In genomic region chr5:23432708-23433645, GRCm38 (mm10) we compare ENCODE assay signal across 8 mouse cellular contexts. TPM values are rescaled to one million over a fixed set of nuclear protein-coding genes. Genes with fewer than 3 reads are reported as not detected.
DNase-seq lines count a peak whose midpoint lies in the region; ATAC-seq lines count a peak whose summit lies in the region.

No protein-coding gene starts in this region.

- peaks cover 23% of the 10 kb centered on the region for H3K4me1 ChIP-seq in hindbrain, embryonic 12.5 days

- ATAC-seq in hindbrain, embryonic 12.5 days (ENCODE audit: low FRiP score) = peak; percentile 94

- peak overlapping the region; percentile 79 for H3K4me2 ChIP-seq in hindbrain, embryonic 12.5 days (replicated peaks)

- no peaks in the 10 kb centered on the region for H3K27me3 ChIP-seq in hindbrain, embryonic 12.5 days

- H3K4me3 ChIP-seq in hindbrain, embryonic 12.5 days = peak overlapping the region; percentile 96

- peak overlapping the region; percentile 100 for H3K27ac ChIP-seq in hindbrain, embryonic 12.5 days

- no peaks in the 10 kb centered on the region for H3K9me3 ChIP-seq in hindbrain, embryonic 12.5 days (replicated peaks)

- under 1% methylated on average over 58 of the region's 61 CpGs for WGBS in hindbrain, embryonic 12.5 days

- DNase-seq in R1 (ENCODE audit: low read depth, low spot score) = peak; percentile 98
- peak; percentile 100 for DNase-seq in cerebellum, postnatal 14 days
- peak; percentile 97 to 98 for DNase-seq in frontal cortex, postnatal 10 days (ENCODE audit: low spot score in 2 of 2)
- DNase-seq in layer of hippocampus, postnatal 25 days (ENCODE audit: extremely low spot score in 1 of 2, low spot score in 1 of 2) = peak; percentile 95 to 98
- DNase-seq in lung, postnatal 14 days = peak; percentile 99
- peak; percentile 98 for DNase-seq in ovary, postnatal 36 days (ENCODE audit: low spot score)
- peak; percentile 98 for DNase-seq in thymus, postnatal 14 days

- peak overlapping the region; percentile 100 for H3K9ac ChIP-seq in hindbrain, embryonic 12.5 days

- no peaks in the 10 kb centered on the region for H3K36me3 ChIP-seq in hindbrain, embryonic 12.5 days

RNA-seq across cellular contexts. Expression of gene Kmt2e, which starts 1.3 kb away (rescaled TPM):
- 145 and 152 TPM in 2 replicates for polyA plus RNA-seq in hindbrain, embryonic 12.5 days (2016; fragmentation: Nextera tagmentation; extraction: Ambion mirVana)
- total RNA-seq in layer of hippocampus, postnatal 25 days (2021) = 100 to 1,000 TPM in 1 of 2 experiments, 10 to 100 TPM in 1; 80.8 to 102 TPM

Comparison
In these comparisons a context has a peak if more than half of its experiments do, and no peak if none do; other contexts are left out.
1. Peak in every context shown above with its lines: DNase-seq, ATAC-seq, H3K4me3 ChIP-seq and H3K27ac ChIP-seq.